In genomic region chr15:77683944-77684343, GRCm38 (mm10) we compare ENCODE assay signal across 10 mouse cellular contexts. TPM values are rescaled to one million over a fixed set of nuclear protein-coding genes. Genes with fewer than 3 reads are reported as not detected.
DNase-seq lines count a peak whose midpoint lies in the region; ATAC-seq and TF ChIP-seq lines count a peak whose summit lies in the region.
"Not testable (repeated sequence)": the region's sequence is repeated elsewhere in the genome, so short reads cannot be mapped to it uniquely, and the experiment has no call there.
"Had no signal": no experiment of that assay in that cellular context is flagged by ENCODE, and none has a peak within 500 bp of the region (broad histone marks: within the 10 kb centered on the region; RNA-seq: fewer than 3 reads in every experiment).

No protein-coding gene starts in this region.

- H3K9ac ChIP-seq in lung, embryonic 14.5 days, result not testable (repeated sequence)

- TF ChIP-seq CTCF in cerebellum, adult 2 months (IDR thresholded peaks at IDR 0.05; ENCODE audit: borderline replicate concordance, insufficient read depth, low read depth, low read length), result peak; percentile 44
- peak; percentile 71 for TF ChIP-seq CTCF in lung, embryonic 14.5 days (IDR thresholded peaks at IDR 0.05; ENCODE audit: low read depth)

- H3K4me2 ChIP-seq in lung, embryonic 14.5 days, result not testable (repeated sequence)

- not testable (repeated sequence) for H3K4me1 ChIP-seq in cerebellum, adult 2 months (ENCODE audit: control insufficient read depth, insufficient read depth, low read length); hindbrain, embryonic 10.5 days (replicated peaks); lung, embryonic 14.5 days (ENCODE audit: insufficient read depth)

- TF ChIP-seq POLR2A in cerebellum, adult 2 months (IDR thresholded peaks at IDR 0.05; ENCODE audit: borderline replicate concordance, insufficient read depth, low read length), result not testable (repeated sequence)

- 11% methylated on average over 11 of the region's 11 CpGs for WGBS in cerebellum, adult 2 months
- 18% methylated on average over 11 of the region's 11 CpGs for WGBS in hindbrain, embryonic 10.5 days
- 2% methylated on average over 9 of the region's 11 CpGs for WGBS in lung, embryonic 14.5 days

- H3K27me3 ChIP-seq in cerebellum, adult 2 months (ENCODE audit: control insufficient read depth, insufficient read depth, low read length); hindbrain, embryonic 10.5 days (ENCODE audit: insufficient read depth, poor library complexity, severe bottlenecking); lung, embryonic 14.5 days (ENCODE audit: insufficient read depth, low read length): not testable (repeated sequence)

- H3K36me3 ChIP-seq in hindbrain, embryonic 10.5 days; lung, embryonic 14.5 days (ENCODE audit: insufficient read depth): not testable (repeated sequence)

- H3K27ac ChIP-seq in cerebellum, adult 2 months (ENCODE audit: insufficient read depth, low read length); hindbrain, embryonic 10.5 days; lung, embryonic 14.5 days (ENCODE audit: low read depth): not testable (repeated sequence)

- H3K9me3 ChIP-seq in hindbrain, embryonic 10.5 days; lung, embryonic 14.5 days (ENCODE audit: low read depth, low read length): not testable (repeated sequence)

- peak; percentile 1 for DNase-seq in MEL-GATA-1-ER (ENCODE audit: extremely low read depth, low read depth)
- DNase-seq in cerebellum, adult 2 months, result peak; percentile 2 to 18
- peak; percentile 5 to 15 for DNase-seq in frontal cortex, postnatal 25 days (ENCODE audit: low spot score in 2 of 2)
- peak; percentile 43 for DNase-seq in hindbrain, embryonic 10.5 days (ENCODE audit: low spot score)
- peak; percentile 2 for DNase-seq in layer of hippocampus, adult 9-10 months (ENCODE audit: low spot score)
- DNase-seq in lung, embryonic 14.5 days, result peak; percentile 77
- peak; percentile 50 for DNase-seq in retina, embryonic 14.5 days (ENCODE audit: low spot score)
- DNase-seq in urinary bladder, adult 2 months (ENCODE audit: low spot score), result peak; percentile 19

- not testable (repeated sequence) for H3K4me3 ChIP-seq in cerebellum, adult 2 months (replicated peaks; ENCODE audit: insufficient read depth, low read depth, low read length); hindbrain, embryonic 10.5 days; lung, embryonic 14.5 days (ENCODE audit: low read depth, low read length)

- not testable (repeated sequence) for ATAC-seq in lung, embryonic 14.5 days (ENCODE audit: insufficient read depth)

RNA-seq across cellular contexts. Expression of gene Apol7e, which starts 14.7 kb away (rescaled TPM):
- not detected in 2 replicates for polyA plus RNA-seq in cerebellum, adult 2 months (2012; rRNA removed)
- polyA plus RNA-seq in hindbrain, embryonic 10.5 days (2016; fragmentation: Nextera tagmentation; extraction: Ambion mirVana), result not detected in 2 replicates
- not detected in 2 replicates for polyA plus RNA-seq in lung, embryonic 14.5 days (2014; fragmentation: Nextera tagmentation; extraction: Ambion mirVana)
- polyA plus RNA-seq in urinary bladder, adult 2 months (2012; rRNA removed), result 0.41 and 0.66 TPM in 2 replicates
- polyA plus RNA-seq: midbrain, embryonic 12.5 days had no signal

RNA-seq across cellular contexts. Expression of gene Apol11b, which starts 40.9 kb away (rescaled TPM):
- polyA plus RNA-seq in cerebellum, adult 2 months (2012; rRNA removed), result 0.13 TPM in 1 of 2 replicates, not detected in the other
- polyA plus RNA-seq in hindbrain, embryonic 10.5 days (2016; fragmentation: Nextera tagmentation; extraction: Ambion mirVana), result not detected in 2 replicates
- 0.09 TPM in 1 of 2 replicates, not detected in the other for polyA plus RNA-seq in lung, embryonic 14.5 days (2014; fragmentation: Nextera tagmentation; extraction: Ambion mirVana)
- polyA plus RNA-seq in urinary bladder, adult 2 months (2012; rRNA removed), result 0.06 and 0.10 TPM in 2 replicates

RNA-seq across cellular contexts. Expression of gene Apol9b, which starts 44.9 kb away (rescaled TPM):
- polyA plus RNA-seq in cerebellum, adult 2 months (2012; rRNA removed), result 0.35 and 0.41 TPM in 2 replicates
- polyA plus RNA-seq in hindbrain, embryonic 10.5 days (2016; fragmentation: Nextera tagmentation; extraction: Ambion mirVana), result not detected in 2 replicates
- polyA plus RNA-seq in lung, embryonic 14.5 days (2014; fragmentation: Nextera tagmentation; extraction: Ambion mirVana), result not detected in 2 replicates
- polyA plus RNA-seq in urinary bladder, adult 2 months (2012; rRNA removed), result 4.6 and 5.5 TPM in 2 replicates
- polyA plus RNA-seq: heart, embryonic 14.5 days; midbrain, embryonic 12.5 days had no signal

Comparison
In these comparisons a context has a peak if more than half of its experiments do, and no peak if none do; other contexts are left out.
1. DNase-seq: peak in every context shown above with its lines; median percentile 77 in lung, embryonic 14.5 days; 50 in retina, embryonic 14.5 days; 43 in hindbrain, embryonic 10.5 days; 19 in urinary bladder, adult 2 months; 10 in cerebellum, adult 2 months; 10 in frontal cortex, postnatal 25 days; 2 in layer of hippocampus, adult 9-10 months; 1 in MEL-GATA-1-ER.